Mouse (Mus musculus) forebrain, embryonic 13.5 days (tissue): ENCODE measurements around the gene Celf5. TPM values are rescaled to one million over a fixed set of nuclear protein-coding genes. Genes with fewer than 3 reads are reported as not detected.

Source experiments
- ATAC-seq: fragments of 200-750 bp; cut with Nextera tagmentation; 2 replicates; pipeline ENCODE4 v1.8.0; 2017
- H3K27ac ChIP-seq: fragments of 300-500 bp; sonication (generic); 2 replicates; pipeline ENCODE4 v1.5.1; 2015; ENCODE audit warnings: inconsistent platforms, mild to moderate bottlenecking, moderate library complexity
- H3K27me3 ChIP-seq: fragments of 300-500 bp; sonication (generic); 2 replicates; pipeline ENCODE4 v1.6.1; 2015; ENCODE audit warnings: mild to moderate bottlenecking, inconsistent platforms
- H3K36me3 ChIP-seq: fragments of 300-500 bp; sonication (generic); 2 replicates; pipeline ENCODE4 v1.6.1; 2015; ENCODE audit warnings: mild to moderate bottlenecking, inconsistent platforms; ENCODE audit not compliant: poor library complexity, severe bottlenecking
- H3K4me1 ChIP-seq: fragments of 300-500 bp; sonication (generic); 2 replicates; pipeline ENCODE4 v1.6.1; 2015; ENCODE audit warnings: inconsistent platforms
- H3K4me2 ChIP-seq: fragments of 300-500 bp; sonication (generic); 2 replicates; pipeline ENCODE4 v1.6.1; 2015; ENCODE audit warnings: inconsistent platforms, mild to moderate bottlenecking, moderate library complexity
- H3K4me3 ChIP-seq: fragments of 300-500 bp; sonication (generic); 2 replicates; pipeline ENCODE4 v1.5.1; 2015; ENCODE audit warnings: mild to moderate bottlenecking, inconsistent platforms
- H3K9ac ChIP-seq: fragments of 300-500 bp; sonication (generic); 2 replicates; pipeline ENCODE4 v1.6.1; 2015; ENCODE audit warnings: mild to moderate bottlenecking, inconsistent platforms
- H3K9me3 ChIP-seq: fragments of 300-500 bp; sonication (generic); replicated peaks from 2 replicates; pipeline ENCODE4 v1.6.1; 2016; ENCODE audit warnings: inconsistent platforms
- WGBS: fragments of 180-500 bp; shearing (Covaris S2); methylation state at CpG from one replicate; pipeline ENCODE4 v1.1.7; 2015; 5-methylcytosine and 5-hydroxymethylcytosine counted together
- polyA plus RNA-seq: library from polyadenylated mRNA; unstranded; fragments of >200 nt; fragmentation: Nextera tagmentation; extraction: Ambion mirVana; gene quantifications from 2 replicates; pipeline ENCODE4 v1.2.1, GENCODE M21; 2015

Celf5 gene
- 48.8 and 57.4 TPM in 2 replicates for polyA plus RNA-seq

DNA sequence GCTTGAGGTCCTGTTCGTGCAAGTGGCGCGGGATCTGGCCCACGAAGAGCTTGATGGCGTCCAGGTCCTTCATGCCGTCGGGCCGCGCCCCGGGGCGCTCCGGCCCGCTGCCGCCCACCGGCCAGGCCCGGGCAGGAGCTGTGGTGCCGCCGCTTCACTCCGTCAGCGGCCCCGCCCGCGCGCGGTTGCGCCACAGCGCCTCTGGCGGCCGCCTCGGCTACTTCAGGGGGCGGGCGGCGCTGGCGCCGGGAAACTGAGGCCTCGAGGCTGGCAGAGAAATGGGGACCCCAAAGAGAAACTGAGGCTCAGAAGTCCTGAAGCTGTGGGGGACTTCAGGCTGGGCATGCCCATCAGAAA, at the start of gene Celf5:
Celf5 (minus strand) TSS at position 177 of the 357 bp plus-strand sequence.
- 0% methylated on average over 20 of the region's 36 CpGs for WGBS
- ATAC-seq, result peak; percentile 68
- Histone ChIP-seq H3K36me3 (peaks cover 21% of the 10 kb centered on the region), H3K9ac (peak within 1 kb of the TSS; percentile 86), H3K9me3 (no peaks in the 10 kb centered on the region), H3K27me3 (no peaks in the 10 kb centered on the region), H3K4me1 (peaks cover 50% of the 10 kb centered on the region), H3K27ac (peak within 1 kb of the TSS; percentile 75), H3K4me2 (peak within 1 kb of the TSS; percentile 61), H3K4me3 (peak within 1 kb of the TSS; percentile 67)

DNA sequence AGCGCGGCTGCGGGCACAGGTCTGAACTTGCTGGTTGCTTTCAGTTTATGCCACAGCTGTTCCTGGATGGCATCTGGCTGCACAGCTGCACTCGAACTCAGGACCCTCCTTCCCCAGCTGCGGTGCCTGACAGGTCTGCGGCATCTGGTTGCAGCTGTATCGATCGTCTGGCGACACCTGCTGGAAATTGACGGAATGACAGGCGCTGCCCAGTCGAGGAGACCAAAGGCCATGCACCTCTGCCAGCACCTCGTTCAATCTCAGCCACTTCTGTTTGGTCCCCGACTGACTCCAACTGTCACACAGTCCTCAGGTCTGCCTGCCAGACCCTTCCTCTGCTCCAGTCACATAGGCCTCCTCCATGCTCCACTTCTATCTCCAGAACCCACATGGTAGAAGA, 44.3 kb upstream of the Celf5 start:
- no peak overlapping the region for H3K4me2 ChIP-seq
- peaks cover 16% of the 10 kb centered on the region for H3K27me3 ChIP-seq
- 15% methylated on average over 14 of the region's 14 CpGs for WGBS
- peaks cover 40% of the 10 kb centered on the region for H3K36me3 ChIP-seq
- peak; percentile 56; the same call in 1 of the 2 replicates for ATAC-seq
- H3K9me3 ChIP-seq, result no peaks in the 10 kb centered on the region
- H3K4me1 ChIP-seq, result no peaks in the 10 kb centered on the region
- no peak overlapping the region for H3K4me3 ChIP-seq
- H3K27ac ChIP-seq, result no peak overlapping the region
- no peak overlapping the region for H3K9ac ChIP-seq

- Histone ChIP-seq H3K27me3 (peaks cover 16% of the 10 kb centered on the region), H3K4me1 (no peaks in the 10 kb centered on the region)
Measured at GRCm38 (mm10) chr10:81525017-81525694, 42.6 kb upstream of the Celf5 start.

GRCm38 (mm10) chr10:81524051-81524605, 41.6 kb upstream of the Celf5 start, which contains the start of gene Gna15:
Gna15 (minus strand) TSS chr10:81524225.
- H3K4me3 ChIP-seq, result no peak within 1 kb of the TSS
- H3K9me3 ChIP-seq, result no peaks in the 10 kb centered on the region
- H3K9ac ChIP-seq, result no peak within 1 kb of the TSS
- 27% methylated on average over 9 of the region's 9 CpGs for WGBS
- no peak within 1 kb of the TSS for H3K4me2 ChIP-seq
- no peaks in the 10 kb centered on the region for H3K4me1 ChIP-seq
- ATAC-seq, result no peak
- peaks cover 14% of the 10 kb centered on the region for H3K36me3 ChIP-seq
- H3K27me3 ChIP-seq, result peaks cover 16% of the 10 kb centered on the region
- no peak within 1 kb of the TSS for H3K27ac ChIP-seq

More at GRCm38 (mm10) chr10:81525017-81525694, 42.6 kb upstream of the Celf5 start:
- no peak overlapping the region for H3K27ac ChIP-seq
- H3K36me3 ChIP-seq, result peaks cover 24% of the 10 kb centered on the region
- H3K4me2 ChIP-seq, result no peak overlapping the region
- H3K4me3 ChIP-seq, result no peak overlapping the region
- no peak for ATAC-seq
- H3K9ac ChIP-seq, result no peak overlapping the region
- no peaks in the 10 kb centered on the region for H3K9me3 ChIP-seq
- 79% methylated on average over 12 of the region's 13 CpGs for WGBS

DNA sequence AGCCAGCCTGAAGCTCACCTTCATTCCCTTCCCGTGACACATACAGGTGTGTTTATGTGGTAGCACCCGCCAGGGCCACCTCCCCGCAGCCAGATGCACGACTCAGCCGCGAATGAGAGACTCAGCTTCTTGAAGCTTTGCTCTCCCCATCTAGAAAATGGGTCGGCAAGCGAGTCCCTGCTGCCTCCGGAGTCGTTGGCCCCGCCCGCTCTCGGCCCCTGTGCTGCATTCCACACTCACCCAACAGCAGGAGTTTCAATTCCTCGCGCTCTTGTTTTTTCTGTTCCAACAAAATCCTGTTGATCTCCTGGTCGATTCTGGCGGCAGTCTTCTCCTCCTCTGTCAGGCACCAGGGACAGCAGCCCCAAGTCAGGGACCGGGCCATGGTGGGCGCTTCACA, 41.1 kb upstream of the Celf5 start:
- H3K9ac ChIP-seq, result no peak overlapping the region
- no peak overlapping the region for H3K27ac ChIP-seq
- 28% methylated on average over 19 of the region's 19 CpGs for WGBS
- H3K27me3 ChIP-seq, result peaks cover 16% of the 10 kb centered on the region
- H3K9me3 ChIP-seq, result no peaks in the 10 kb centered on the region
- H3K4me2 ChIP-seq, result no peak overlapping the region
- H3K4me1 ChIP-seq, result no peaks in the 10 kb centered on the region
- no peak for ATAC-seq
- no peak overlapping the region for H3K4me3 ChIP-seq
- peaks cover 8% of the 10 kb centered on the region; the same call in 1 of the 2 replicates for H3K36me3 ChIP-seq

GRCm38 (mm10) chr10:81523142-81523541, 40.6 kb upstream of the Celf5 start:
- peaks cover 7% of the 10 kb centered on the region; the same call in 1 of the 2 replicates for H3K36me3 ChIP-seq
- no peak overlapping the region for H3K4me3 ChIP-seq
- ATAC-seq, result no peak
- no peak overlapping the region for H3K9ac ChIP-seq
- H3K4me1 ChIP-seq, result no peaks in the 10 kb centered on the region
- no peak overlapping the region for H3K27ac ChIP-seq
- no peak overlapping the region for H3K4me2 ChIP-seq
- 79% methylated on average over 6 of the region's 6 CpGs for WGBS
- no peaks in the 10 kb centered on the region for H3K9me3 ChIP-seq
- peaks cover 16% of the 10 kb centered on the region for H3K27me3 ChIP-seq

DNA sequence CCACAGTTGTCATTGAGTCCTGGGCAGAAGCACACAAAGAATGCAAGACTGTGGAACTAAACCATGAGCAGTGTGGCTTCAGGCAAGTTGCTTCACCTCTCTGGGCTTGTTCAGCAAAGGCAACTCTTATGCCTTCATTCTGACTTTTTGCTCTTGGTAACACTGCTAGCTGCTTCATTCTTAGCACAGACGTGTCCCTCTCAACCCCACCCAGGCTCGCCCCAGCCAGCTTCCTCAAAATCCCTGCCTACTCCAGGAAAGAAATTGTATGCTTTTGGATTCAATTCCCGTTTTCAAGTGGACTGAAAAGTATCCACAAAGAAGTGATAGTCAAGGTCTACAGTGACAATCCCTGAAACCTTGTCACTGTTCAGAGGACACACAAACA, 37.5 kb upstream of the Celf5 start:
- 80% methylated on average over 3 of the region's 3 CpGs for WGBS
- Histone ChIP-seq H3K36me3 (no peaks in the 10 kb centered on the region), H3K4me3 (no peak overlapping the region), H3K9me3 (no peaks in the 10 kb centered on the region), H3K9ac (no peak overlapping the region), H3K27me3 (peaks cover 21% of the 10 kb centered on the region), H3K27ac (no peak overlapping the region), H3K4me1 (no peaks in the 10 kb centered on the region), H3K4me2 (no peak overlapping the region)
- ATAC-seq, result no peak

- H3K4me2 ChIP-seq, result no peak overlapping the region
- ATAC-seq, result no peak
- 86% methylated on average over 6 of the region's 6 CpGs for WGBS
Measured at GRCm38 (mm10) chr10:81519227-81519977, 36.9 kb upstream of the Celf5 start.

GRCm38 (mm10) chr10:81518546-81518945, 36.0 kb upstream of the Celf5 start:
- Histone ChIP-seq H3K9me3 (no peaks in the 10 kb centered on the region), H3K9ac (no peak overlapping the region), H3K4me1 (no peaks in the 10 kb centered on the region), H3K36me3 (no peaks in the 10 kb centered on the region), H3K4me3 (no peak overlapping the region), H3K27ac (no peak overlapping the region), H3K4me2 (no peak overlapping the region), H3K27me3 (peaks cover 13% of the 10 kb centered on the region; the same call in 1 of the 2 replicates)
- no peak for ATAC-seq
- 13% methylated on average over 4 of the region's 4 CpGs for WGBS

More at GRCm38 (mm10) chr10:81519227-81519977, 36.9 kb upstream of the Celf5 start:
- H3K9me3 ChIP-seq, result no peaks in the 10 kb centered on the region
- H3K9ac ChIP-seq, result no peak overlapping the region
- H3K4me3 ChIP-seq, result no peak overlapping the region
- H3K27ac ChIP-seq, result no peak overlapping the region
- H3K4me1 ChIP-seq, result no peaks in the 10 kb centered on the region
- peaks cover 20% of the 10 kb centered on the region for H3K27me3 ChIP-seq
- no peaks in the 10 kb centered on the region for H3K36me3 ChIP-seq

DNA sequence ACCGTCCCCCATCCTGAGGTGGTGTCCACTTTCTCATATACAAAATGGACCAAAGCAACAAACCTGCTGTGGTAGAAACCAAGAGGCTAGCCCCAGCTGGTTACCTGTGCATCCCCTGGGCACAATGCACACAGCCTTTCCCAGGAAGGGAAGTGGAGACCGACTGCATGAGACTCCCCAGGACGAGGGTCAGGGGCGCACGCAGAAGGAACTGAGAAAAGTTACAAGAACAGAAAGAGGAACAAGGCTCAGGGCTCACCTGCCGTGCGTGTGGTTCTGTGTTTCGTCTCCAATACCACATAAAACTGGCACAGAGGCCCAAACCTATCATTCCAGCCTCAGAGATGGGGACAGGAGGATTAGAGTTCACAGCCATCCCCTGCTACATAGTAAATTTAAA, 34.7 kb upstream of the Celf5 start:
- no peak for ATAC-seq
- H3K27me3 ChIP-seq, result peaks cover 15% of the 10 kb centered on the region
- H3K36me3 ChIP-seq, result no peaks in the 10 kb centered on the region
- no peak overlapping the region for H3K9ac ChIP-seq
- 76% methylated on average over 8 of the region's 8 CpGs for WGBS
- H3K4me2 ChIP-seq, result no peak overlapping the region
- H3K4me1 ChIP-seq, result no peaks in the 10 kb centered on the region
- H3K27ac ChIP-seq, result no peak overlapping the region
- no peak overlapping the region for H3K4me3 ChIP-seq
- no peaks in the 10 kb centered on the region for H3K9me3 ChIP-seq

- H3K4me1 ChIP-seq, result no peaks in the 10 kb centered on the region
- no peak overlapping the region for H3K27ac ChIP-seq
- ATAC-seq, result no peak
- 84% methylated on average over 5 of the region's 5 CpGs for WGBS
- no peaks in the 10 kb centered on the region for H3K9me3 ChIP-seq
- no peak overlapping the region for H3K4me2 ChIP-seq
- no peaks in the 10 kb centered on the region for H3K36me3 ChIP-seq
- no peak overlapping the region for H3K4me3 ChIP-seq
- peaks cover 26% of the 10 kb centered on the region for H3K27me3 ChIP-seq
- no peak overlapping the region for H3K9ac ChIP-seq
Measured at GRCm38 (mm10) chr10:81513798-81514197, 31.3 kb upstream of the Celf5 start.

DNA sequence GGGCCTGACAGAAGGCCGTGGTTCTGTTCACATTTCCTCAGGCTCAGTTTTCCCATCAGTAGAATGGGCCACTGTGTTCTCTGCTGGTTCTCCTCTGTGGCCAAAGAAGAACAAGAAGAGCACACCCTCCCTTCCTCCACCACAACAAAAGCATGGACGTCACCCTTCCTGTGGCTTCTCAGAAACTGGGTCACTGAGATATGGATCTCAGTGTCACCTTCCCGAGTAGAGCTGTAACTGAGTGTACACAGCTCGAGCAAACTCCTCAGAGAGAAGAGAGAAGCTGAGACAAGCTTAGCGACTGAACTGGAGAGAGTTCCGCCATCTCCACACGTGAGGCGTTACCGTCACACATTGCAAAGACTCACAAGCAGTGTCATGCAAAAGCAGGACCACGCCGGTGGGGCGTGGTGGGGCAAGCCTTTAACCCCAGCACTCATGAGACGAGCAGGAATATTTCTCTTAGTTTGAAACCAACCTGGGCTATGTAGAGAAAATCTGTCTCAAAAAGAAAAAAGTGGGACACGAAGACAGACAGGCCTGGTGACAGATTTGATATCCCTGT, 27.8 kb upstream of the Celf5 start:
- Histone ChIP-seq H3K9me3 (no peaks in the 10 kb centered on the region), H3K4me1 (no peaks in the 10 kb centered on the region)

More for the DNA sequence above, 27.8 kb upstream of the Celf5 start:
- no peak for ATAC-seq
- no peak overlapping the region for H3K27ac ChIP-seq
- H3K4me2 ChIP-seq, result no peak overlapping the region
- H3K36me3 ChIP-seq, result no peaks in the 10 kb centered on the region
- H3K27me3 ChIP-seq, result peaks cover 19% of the 10 kb centered on the region
- no peak overlapping the region for H3K4me3 ChIP-seq
- WGBS, result 85% methylated on average over 14 of the region's 14 CpGs
- no peak overlapping the region for H3K9ac ChIP-seq
